Mouse (Mus musculus) bone marrow macrophage, adult 2 months (primary cell): ENCODE results near the gene Rph3a. TPM values are rescaled to one million over a fixed set of nuclear protein-coding genes. Genes with fewer than 3 reads are reported as not detected.
A peak's percentile ranks its signal among the peaks of the same experiment; 100 is the strongest.
"Not testable (repeated sequence)": the region's sequence is repeated elsewhere in the genome, so short reads cannot be mapped to it uniquely, and the experiment has no call there.

Source experiments
- H3K27ac ChIP-seq: 2 replicates; pipeline ENCODE4 v1.5.1; 2012; ENCODE audit warnings: low read depth, low read length; ENCODE audit not compliant: insufficient read depth
- H3K4me1 ChIP-seq: 2 replicates; pipeline ENCODE4 v1.6.1; 2012; ENCODE audit warnings: low read length; ENCODE audit not compliant: control insufficient read depth, insufficient read depth
- H3K4me3 ChIP-seq: 2 replicates; pipeline ENCODE4 v1.5.1; 2012; ENCODE audit warnings: mild to moderate bottlenecking, low read length, moderate library complexity; ENCODE audit not compliant: insufficient read depth
- CTCF ChIP-seq: IDR thresholded peaks from 2 replicates; pipeline ENCODE4 v1.5.1; 2012; ENCODE audit warnings: low read depth, mild to moderate bottlenecking, low read length, moderate library complexity
- POLR2A ChIP-seq: IDR thresholded peaks from 2 replicates; pipeline ENCODE4 v1.6.1; 2012; ENCODE audit warnings: mild to moderate bottlenecking, low read depth, low read length, borderline replicate concordance
- polyA plus RNA-seq: library from polyadenylated mRNA; stranded (reverse); fragments of >200 nt; gene quantifications from 2 replicates; pipeline ENCODE4 v1.2.4, GENCODE M21; 2012; ENCODE audit not compliant: missing spikeins, insufficient read depth, insufficient read length

Gene Rph3a
- polyA plus RNA-seq, 1 experiment = not detected

DNA sequence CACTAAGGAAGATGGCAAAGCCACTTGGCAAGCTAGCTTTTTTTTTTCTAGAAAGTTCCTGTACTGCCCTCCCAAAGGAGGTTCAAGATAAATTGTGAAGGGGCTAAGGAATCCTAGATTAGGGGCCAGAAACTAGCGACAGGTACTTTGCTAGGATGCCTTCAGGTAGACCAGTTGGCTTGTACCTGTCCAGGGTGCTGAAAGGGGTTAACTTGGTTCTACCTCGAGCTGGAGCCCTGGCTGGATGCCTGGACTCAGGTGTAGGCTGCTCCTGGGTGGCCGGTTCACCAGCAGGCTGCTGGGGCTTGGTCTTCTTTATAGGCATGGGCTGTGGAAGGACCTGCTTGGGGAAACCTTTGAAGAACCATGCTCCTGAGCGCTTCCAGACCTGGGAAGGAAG lies 48.9 kb downstream of the Rph3a start:
- Histone ChIP-seq H3K27ac (no peak overlapping the region), H3K4me3 (no peak overlapping the region), H3K4me1 (no peaks in the 10 kb centered on the region)
- TF ChIP-seq POLR2A (no peak), CTCF (no peak)

DNA sequence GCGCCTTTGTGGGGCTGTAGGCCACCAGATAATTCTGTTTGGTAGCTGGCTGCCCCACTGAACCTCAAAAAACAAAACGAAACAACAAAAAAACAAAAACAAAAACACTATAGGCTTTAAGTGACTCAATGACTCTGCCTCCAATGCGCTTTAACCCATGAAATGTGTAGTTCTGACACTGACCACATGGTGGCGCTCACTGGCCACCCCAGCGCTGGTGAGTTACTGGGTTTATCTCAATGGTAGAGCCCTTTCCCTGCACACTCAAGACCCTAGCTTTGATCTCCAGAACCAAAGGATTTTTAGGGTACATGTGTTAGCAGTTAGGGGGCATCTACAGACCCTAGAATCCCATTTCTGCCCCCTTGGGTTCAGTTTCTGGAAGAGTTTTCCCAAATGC lies 55.9 kb downstream of the Rph3a start:
- H3K4me3 ChIP-seq = no peak overlapping the region
- TF ChIP-seq CTCF (peak; percentile 91), POLR2A (no peak)
- no peaks in the 10 kb centered on the region for H3K4me1 ChIP-seq
- no peak overlapping the region for H3K27ac ChIP-seq

DNA sequence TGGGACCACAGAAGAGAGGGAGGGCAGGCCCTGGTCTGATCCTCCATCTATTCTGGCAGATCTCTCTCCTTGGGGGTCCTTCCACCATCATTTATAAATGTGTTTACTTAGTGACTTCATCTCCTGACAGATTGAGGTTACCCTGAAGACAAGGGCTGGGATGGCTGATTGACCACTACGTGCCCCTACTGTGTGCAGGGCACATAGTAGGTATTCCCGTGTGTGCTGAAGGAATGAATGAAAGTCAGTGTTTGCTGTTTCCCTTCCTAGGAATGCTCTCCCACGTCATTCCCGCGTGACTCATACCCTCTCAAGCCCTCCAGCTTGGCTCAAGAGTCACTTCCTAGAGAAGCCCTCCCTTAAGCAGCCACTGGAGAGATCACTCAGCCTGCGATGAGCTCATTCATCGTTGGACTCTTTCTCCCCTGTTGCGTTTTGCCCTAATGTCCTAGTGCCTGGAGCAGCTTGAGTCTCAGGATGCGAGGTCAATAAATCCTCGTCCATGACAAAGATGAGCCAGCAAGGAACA lies 57.6 kb downstream of the Rph3a start:
- H3K4me3 ChIP-seq = no peak overlapping the region

GRCm38 (mm10) chr5:120942076-120942475 lies 67.8 kb downstream of the Rph3a start:
- Histone ChIP-seq H3K4me1 (peaks cover 30% of the 10 kb centered on the region), H3K27ac (no peak overlapping the region), H3K4me3 (no peak overlapping the region)
- TF ChIP-seq POLR2A (no peak), CTCF (no peak)

More for the DNA sequence above, 57.6 kb downstream of the Rph3a start:
- TF ChIP-seq CTCF = no peak
- no peak for TF ChIP-seq POLR2A
- no peak overlapping the region for H3K27ac ChIP-seq
- H3K4me1 ChIP-seq = no peaks in the 10 kb centered on the region

DNA sequence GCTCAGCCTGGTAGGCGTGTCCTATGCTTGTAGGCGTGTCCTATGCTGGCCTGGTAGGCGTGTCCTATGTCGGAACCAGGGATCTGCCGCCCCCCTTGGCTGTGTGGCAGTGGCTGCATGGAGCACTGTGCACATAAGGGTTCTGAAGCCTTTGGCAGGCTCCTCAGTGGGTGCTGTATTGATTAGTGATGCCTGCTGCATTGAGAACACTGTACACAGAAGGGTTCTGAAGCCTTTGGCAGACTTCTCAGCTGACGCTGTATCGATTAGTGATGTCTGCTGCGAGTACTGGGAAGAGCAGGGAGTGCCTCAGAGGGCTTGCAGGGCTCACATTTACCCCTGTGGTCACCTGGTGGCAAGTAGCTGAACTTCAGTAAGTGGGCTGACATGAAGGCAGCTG lies 71.3 kb downstream of the Rph3a start:
- Histone ChIP-seq H3K4me1 (peaks cover 37% of the 10 kb centered on the region), H3K27ac (no peak overlapping the region), H3K4me3 (no peak overlapping the region)
- no peak for TF ChIP-seq CTCF
- TF ChIP-seq POLR2A = no peak

DNA sequence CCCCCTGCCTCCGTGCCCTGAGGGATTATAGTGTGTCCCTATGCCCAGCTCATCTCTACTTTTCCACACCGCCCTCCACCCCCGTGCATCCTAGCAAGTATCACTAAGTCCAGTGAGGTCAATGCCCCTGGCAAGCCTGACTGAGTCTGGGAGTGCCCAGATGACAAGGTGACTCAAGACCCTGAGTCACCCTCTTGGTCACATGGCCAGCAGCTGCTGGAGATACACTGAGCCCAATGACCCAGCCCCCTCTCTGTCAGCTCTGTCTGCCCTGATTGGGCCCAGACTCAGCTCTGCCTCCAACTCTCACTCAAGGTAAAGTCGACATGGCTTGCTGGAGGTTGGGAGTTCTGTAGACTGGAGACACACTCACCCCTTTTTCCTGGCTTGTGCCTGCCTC lies 72.1 kb downstream of the Rph3a start:
- Histone ChIP-seq H3K27ac (no peak overlapping the region), H3K4me1 (peaks cover 37% of the 10 kb centered on the region), H3K4me3 (no peak overlapping the region)
- TF ChIP-seq CTCF (no peak), POLR2A (no peak)

DNA sequence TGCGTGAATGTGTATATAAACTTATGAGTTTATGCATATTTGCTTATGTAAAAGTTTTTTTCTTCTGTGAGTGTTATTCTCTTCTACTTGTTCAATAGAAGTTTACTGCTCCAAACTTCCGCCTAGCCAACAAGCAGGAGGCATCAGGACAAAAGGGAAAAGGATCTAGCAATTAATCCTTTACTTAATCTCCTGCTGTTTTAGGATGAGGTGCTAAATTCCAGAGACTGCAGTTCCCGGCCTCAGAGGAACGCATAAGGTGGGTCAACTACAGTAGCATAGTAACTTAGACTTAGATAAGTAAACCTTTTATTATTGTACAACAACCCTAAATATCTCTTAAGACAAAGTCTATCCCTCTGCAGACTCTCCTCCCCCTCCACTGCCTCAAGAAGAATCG lies 75.9 kb downstream of the Rph3a start:
- no peak overlapping the region for H3K27ac ChIP-seq
- H3K4me1 ChIP-seq = peaks cover 26% of the 10 kb centered on the region
- TF ChIP-seq POLR2A = no peak
- no peak for TF ChIP-seq CTCF
- no peak overlapping the region for H3K4me3 ChIP-seq

GRCm38 (mm10) chr5:120927036-120927435 lies 82.9 kb downstream of the Rph3a start:
- peak; percentile 30; the same call in 1 of the 2 replicates for TF ChIP-seq CTCF
- TF ChIP-seq POLR2A = no peak
- no peaks in the 10 kb centered on the region for H3K4me1 ChIP-seq
- H3K27ac ChIP-seq = no peak overlapping the region
- no peak overlapping the region for H3K4me3 ChIP-seq

DNA sequence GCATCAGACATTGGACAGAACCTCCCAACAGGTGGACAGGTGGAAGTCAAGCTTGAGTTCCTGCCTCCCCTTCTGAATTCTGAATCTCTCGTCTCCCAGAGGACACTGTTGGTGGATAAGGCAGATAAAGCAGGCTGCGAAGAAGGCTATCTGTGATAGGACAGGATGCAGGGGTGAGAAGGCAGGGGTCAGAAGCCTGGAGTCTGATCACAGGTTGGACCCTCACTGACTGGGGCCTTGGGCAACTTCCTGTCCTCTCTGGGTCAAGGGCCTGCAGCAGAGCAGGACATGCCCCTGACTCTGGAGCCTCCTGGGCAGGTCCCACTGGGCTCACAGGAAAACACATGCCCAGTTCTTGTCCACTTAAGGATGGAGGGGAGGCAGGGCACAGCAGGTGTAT lies 83.6 kb downstream of the Rph3a start:
- not testable (repeated sequence) for H3K4me1 ChIP-seq, H3K27ac ChIP-seq, H3K4me3 ChIP-seq

- H3K27ac ChIP-seq, H3K4me3 ChIP-seq, H3K4me1 ChIP-seq: not testable (repeated sequence)
Measured at GRCm38 (mm10) chr5:120924520-120924919, 85.4 kb downstream of the Rph3a start.

DNA sequence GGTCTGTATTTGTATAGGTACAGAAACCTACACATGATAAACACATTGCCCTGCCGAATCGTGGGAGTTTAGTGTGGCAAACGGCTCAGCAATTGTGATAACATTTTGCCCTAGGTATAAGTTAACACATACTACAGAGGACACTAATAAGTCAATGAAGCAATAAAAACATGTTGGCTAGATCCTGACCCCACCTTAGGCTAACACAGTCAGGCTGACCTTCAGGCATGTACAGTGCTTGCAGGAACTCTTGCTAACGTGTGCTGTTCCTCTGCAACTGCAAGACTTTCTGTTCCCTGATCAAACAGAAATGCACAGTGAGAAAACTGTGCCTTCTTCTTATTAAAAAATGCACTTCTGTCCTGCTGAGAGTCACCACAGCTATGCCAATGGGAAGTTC lies 85.9 kb downstream of the Rph3a start:
- H3K27ac ChIP-seq = no peak overlapping the region
- no peak overlapping the region for H3K4me3 ChIP-seq
- TF ChIP-seq CTCF (no peak), POLR2A (no peak)
- H3K4me1 ChIP-seq = no peaks in the 10 kb centered on the region

- Histone ChIP-seq H3K4me3 (no peak overlapping the region), H3K27ac (no peak overlapping the region), H3K4me1 (no peaks in the 10 kb centered on the region)
- TF ChIP-seq CTCF (no peak), POLR2A (no peak)
Measured at GRCm38 (mm10) chr5:120920296-120920695, 89.6 kb downstream of the Rph3a start.

DNA sequence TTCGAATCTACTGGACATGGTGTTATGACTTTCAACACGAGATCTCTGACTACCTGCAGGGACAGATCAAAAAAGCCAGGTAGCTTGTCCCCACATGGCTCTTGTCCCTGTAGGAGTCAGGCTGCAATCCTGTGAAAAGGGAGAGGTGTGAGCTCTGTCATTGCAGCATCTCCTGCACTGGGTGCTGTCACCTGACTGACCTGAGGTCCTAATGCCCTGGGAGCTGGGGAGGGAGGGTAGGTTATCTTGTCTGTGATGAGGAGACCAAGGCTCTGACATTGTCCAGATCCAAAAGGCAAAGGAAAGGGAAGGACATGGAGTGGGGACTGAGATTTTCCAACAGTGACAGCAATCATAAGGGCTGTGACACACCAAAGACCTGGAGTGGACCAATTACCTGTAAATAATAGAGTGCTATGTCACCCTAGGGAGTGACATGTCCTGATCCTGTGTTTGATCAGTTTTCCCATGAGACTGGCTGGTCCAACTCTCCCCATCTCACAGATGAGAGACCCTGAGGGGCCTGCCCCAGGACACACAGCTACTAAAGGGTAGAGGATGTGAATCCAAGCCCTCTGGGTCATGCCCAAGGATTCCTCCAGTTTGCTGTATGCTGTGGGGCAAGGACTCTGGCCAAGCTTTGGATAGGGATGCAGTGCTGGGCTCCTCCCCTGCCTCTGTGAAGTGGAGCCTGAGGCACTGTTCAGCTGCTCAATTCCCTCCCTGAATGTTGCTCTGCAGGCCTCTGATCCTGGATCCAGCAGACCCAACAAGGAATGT lies 90.5 kb downstream of the Rph3a start:
- H3K4me1 ChIP-seq, H3K27ac ChIP-seq, H3K4me3 ChIP-seq: not testable (repeated sequence)

DNA sequence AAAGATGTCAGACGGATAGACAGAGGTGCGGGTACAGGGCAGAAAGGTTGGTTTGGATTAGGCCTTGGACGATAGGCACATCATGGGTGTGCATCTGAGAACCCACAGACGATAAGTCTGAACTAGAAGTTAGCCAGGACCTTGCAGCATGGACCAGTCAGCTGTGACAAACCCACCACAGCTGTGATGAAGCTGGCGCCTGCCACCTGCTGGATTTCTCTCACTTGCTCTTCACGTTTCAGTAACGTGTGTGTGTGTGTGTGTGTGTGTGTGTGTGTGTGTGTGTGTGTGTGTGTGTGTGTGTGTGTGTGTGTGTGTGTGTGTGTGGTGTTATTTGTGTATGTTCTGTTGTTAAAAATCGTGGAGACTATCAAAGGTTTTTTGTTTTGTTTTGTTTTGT lies 95.7 kb downstream of the Rph3a start, which contains the start of gene Oas1d:
Oas1d (plus strand) TSS at position 333 of the 400 bp plus-strand sequence.
- H3K4me1 ChIP-seq, H3K4me3 ChIP-seq, H3K27ac ChIP-seq: not testable (repeated sequence)
